Mouse (Mus musculus) adrenal gland, postnatal 36 days (tissue): ENCODE measurements around the gene Ngf. TPM values are rescaled to one million over a fixed set of nuclear protein-coding genes. Genes with fewer than 3 reads are reported as not detected.

Source experiments
- DNase-seq, 2 experiments: peaks; one replicate each; pipeline ENCODE4 v3.0.0; 2021; ENCODE audit warnings: mixed read lengths in 1 of 2
- total RNA-seq, 2 experiments: library from RNA; stranded (reverse); gene quantifications; 2 replicates each; pipeline ENCODE4 v1.2.3; 2021

Gene Ngf
- total RNA-seq, 2 experiments from 2014 or later = 1.8 to 3.2 TPM

GRCm38 (mm10) chr3:102507666-102508260 lies 38.0 kb downstream of the Ngf start:
- no peak for DNase-seq

- DNase-seq = peak; percentile 23 to 31
Observed at GRCm38 (mm10) chr3:102508455-102508854, 38.7 kb downstream of the Ngf start.

GRCm38 (mm10) chr3:102509601-102510000 lies 39.9 kb downstream of the Ngf start:
- no peak for DNase-seq

- DNase-seq = no peak
Observed at GRCm38 (mm10) chr3:102516937-102517336, 47.2 kb downstream of the Ngf start.

- DNase-seq = no peak
Observed at GRCm38 (mm10) chr3:102521061-102521460, 51.3 kb downstream of the Ngf start.

GRCm38 (mm10) chr3:102523711-102524110 lies 54.0 kb downstream of the Ngf start:
- DNase-seq = no peak

- no peak for DNase-seq
Observed at GRCm38 (mm10) chr3:102524951-102525350, 55.2 kb downstream of the Ngf start.

- DNase-seq = no peak
Observed at GRCm38 (mm10) chr3:102525856-102526255, 56.1 kb downstream of the Ngf start.

DNA sequence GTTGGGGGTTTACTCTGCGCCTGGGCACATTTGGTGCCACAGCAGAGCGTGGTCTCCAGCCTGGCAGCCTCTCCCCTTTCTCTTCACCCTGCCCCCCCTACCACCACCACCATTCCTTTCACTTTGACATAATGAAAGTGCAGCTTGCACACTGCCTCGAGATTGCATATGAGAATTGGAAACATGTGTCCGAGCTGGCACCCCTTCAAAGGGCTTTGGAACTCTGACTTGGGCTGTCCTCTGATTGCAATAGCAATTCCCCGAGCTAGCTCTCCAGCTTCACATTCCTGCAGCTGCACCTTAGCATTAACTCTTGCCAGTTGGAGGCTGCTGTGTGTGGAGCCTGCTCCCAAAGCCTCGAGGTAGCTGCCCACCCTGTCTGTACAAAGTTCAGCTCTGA lies 56.8 kb downstream of the Ngf start:
- DNase-seq = peak; percentile 24 to 55

DNA sequence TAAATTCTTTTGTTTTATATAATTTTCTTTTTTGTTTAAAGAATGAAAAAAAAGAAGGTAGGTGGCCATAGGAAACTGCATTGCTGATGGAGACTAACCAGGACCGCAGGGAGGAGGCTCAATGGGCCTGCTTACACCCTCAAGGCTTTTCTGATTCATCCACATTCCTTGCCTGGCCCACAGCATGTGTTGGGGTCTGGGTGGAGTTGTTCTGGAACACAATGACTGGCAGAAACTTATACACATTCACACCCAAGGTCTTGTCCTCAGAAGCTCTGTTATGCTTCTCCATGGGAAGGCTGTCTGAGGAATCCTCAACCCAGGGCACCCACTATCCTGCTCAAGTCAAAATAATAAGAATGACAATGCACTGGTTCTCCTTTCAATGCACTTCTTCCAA lies 65.0 kb downstream of the Ngf start:
- DNase-seq = no peak

DNA sequence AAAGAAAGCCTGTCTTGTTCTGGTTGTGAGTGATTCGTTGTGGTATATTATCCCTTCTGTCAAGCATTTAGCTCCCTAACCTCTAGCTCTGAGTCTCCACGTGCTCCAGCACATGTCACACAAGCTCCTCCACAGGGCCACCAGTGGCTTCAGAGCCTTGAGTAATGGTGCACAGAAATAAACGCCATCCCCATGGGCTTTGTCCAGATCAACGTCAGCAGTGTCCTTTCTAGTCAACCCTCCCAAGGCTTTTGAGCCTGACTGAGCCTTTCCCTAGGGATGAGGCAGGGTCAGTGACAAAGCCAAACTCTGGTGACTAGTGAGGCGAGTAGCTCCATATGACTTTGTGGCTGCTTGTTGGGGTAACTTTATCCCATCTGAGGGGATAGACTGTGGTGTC lies 73.9 kb downstream of the Ngf start:
- DNase-seq = peak in 1 of 2 experiments; percentile 4

DNA sequence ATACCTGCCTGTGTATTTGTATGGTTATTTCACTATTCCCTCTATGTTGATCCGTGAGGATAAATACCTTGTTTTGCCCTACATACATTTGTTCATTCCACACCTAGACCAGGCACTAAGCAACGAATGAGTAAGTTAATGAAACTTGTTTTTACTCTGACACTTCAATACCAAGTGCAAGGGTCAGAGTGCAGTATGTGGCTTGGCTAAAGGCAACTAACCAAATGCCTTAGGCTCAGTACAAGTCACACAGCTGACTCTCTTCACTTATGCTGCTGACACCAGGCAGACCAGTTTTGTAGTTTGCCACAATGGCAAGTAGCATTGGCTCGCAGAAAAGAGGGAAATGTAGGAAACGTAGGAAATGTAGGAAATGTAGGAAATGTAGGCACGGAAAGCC lies 77.8 kb downstream of the Ngf start:
- DNase-seq = no peak

DNA sequence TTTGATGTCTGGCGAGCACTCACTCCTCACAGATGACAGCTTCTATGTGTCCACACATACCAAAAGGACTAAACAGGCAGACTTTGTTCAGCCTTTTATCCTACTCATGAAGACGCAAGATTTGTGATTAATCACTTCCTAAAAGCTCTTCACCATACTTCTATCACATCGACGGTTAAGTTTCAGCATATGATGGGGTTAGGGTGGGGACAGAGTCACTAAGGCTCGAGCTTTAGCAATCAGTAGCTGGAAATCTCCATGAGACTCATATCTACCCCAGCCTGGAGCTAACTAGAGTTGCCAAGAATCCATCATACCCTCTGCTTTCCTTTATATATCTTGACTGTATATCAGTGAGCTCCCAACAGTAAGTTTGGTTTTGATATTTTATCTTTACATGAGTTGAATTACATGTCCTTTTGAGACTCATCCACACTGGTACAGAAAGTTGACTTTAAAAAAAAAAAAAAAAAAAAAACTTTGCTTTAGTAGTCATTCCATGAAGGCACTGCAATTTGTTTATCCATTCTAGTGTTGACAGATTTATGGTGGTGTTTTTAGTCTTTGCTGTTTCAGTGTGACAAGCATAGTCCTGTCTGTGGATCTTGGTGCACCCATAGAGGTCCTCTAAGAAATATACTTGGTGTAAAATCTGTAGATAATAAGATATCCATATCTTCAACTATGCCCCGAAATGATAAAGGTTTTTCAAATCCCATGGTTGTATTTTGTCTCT lies 84.4 kb downstream of the Ngf start:
- DNase-seq = no peak

DNA sequence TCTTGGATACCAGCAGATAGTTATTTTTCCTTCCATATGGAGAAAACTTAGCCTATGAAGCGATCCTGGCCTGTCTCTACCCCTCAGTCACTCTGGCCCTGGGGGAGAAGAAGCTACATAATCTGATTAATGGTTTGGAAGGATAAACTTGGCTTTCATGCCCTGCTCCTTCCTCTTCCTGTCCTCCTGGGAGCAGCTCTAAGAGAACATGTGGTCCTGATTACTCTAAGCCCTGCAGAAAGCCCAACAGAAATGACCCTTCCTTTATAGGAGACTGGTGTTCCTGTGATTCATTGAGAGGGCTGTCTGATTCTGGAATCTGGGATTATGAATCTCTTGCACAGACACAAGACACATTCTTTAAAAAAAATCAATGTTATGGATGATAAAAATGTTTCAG lies 86.4 kb downstream of the Ngf start:
- DNase-seq = no peak

DNA sequence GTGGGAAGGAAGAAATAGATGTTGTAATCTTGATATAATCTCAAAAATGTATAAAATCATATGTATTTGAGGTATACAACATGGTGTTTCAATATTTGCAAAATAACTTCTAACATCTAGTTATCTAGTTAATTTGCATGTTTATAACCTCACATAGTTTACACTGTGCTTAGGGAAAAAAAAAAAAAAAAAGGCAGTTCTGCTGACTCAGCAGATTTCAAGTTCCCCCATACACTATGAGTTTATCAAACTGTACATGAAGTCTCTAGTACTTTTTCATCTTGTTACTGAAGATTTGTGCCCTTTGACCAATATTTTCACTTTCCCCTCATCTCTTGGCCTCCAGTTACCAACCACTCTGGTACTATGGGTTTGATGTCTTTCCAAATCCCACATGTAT lies 86.9 kb downstream of the Ngf start:
- DNase-seq = no peak
